8 mouse cellular contexts compared by ENCODE assay signal in genomic region chr8:95951794-95952193, GRCm38 (mm10).
A peak's percentile ranks its signal among the peaks of the same experiment; 100 is the strongest.
DNase-seq lines count a peak whose midpoint lies in the region; ATAC-seq and TF ChIP-seq lines count a peak whose summit lies in the region.

No protein-coding gene starts in this region.

- H3K9me3 ChIP-seq in forebrain, postnatal 0 days (ENCODE audit: low read length): no peaks in the 10 kb centered on the region
- no peaks in the 10 kb centered on the region for H3K9me3 ChIP-seq in hindbrain, embryonic 10.5 days
- H3K9me3 ChIP-seq in lung, embryonic 14.5 days (ENCODE audit: low read depth, low read length): no peaks in the 10 kb centered on the region

- peak; percentile 89 for ATAC-seq in forebrain, postnatal 0 days
- peak; percentile 89 for ATAC-seq in lung, embryonic 14.5 days (ENCODE audit: insufficient read depth)

- H3K9ac ChIP-seq in forebrain, postnatal 0 days: 0 out of 2 replicates have a peak overlapping the region, but pooled peaks have one; percentile 32
- no peak overlapping the region; the same call in 1 of the 2 replicates for H3K9ac ChIP-seq in lung, embryonic 14.5 days

- no peak overlapping the region for H3K27ac ChIP-seq in forebrain, postnatal 0 days (ENCODE audit: low read depth, low read length)
- H3K27ac ChIP-seq in hindbrain, embryonic 10.5 days: peak overlapping the region; percentile 75
- no peak overlapping the region for H3K27ac ChIP-seq in lung, embryonic 14.5 days (ENCODE audit: low read depth)

- no peaks in the 10 kb centered on the region for H3K4me1 ChIP-seq in forebrain, postnatal 0 days (ENCODE audit: insufficient read depth)
- peaks cover 8% of the 10 kb centered on the region; the same call in 1 of the 2 replicates for H3K4me1 ChIP-seq in hindbrain, embryonic 10.5 days (replicated peaks)
- H3K4me1 ChIP-seq in lung, embryonic 14.5 days (ENCODE audit: insufficient read depth): no peaks in the 10 kb centered on the region

- WGBS in forebrain, postnatal 0 days: 2% methylated on average over 17 of the region's 17 CpGs
- under 1% methylated on average over 17 of the region's 17 CpGs for WGBS in hindbrain, embryonic 10.5 days
- 3% methylated on average over 17 of the region's 17 CpGs for WGBS in lung, embryonic 14.5 days

- H3K4me2 ChIP-seq in forebrain, postnatal 0 days (ENCODE audit: low read depth): peak overlapping the region; percentile 50
- H3K4me2 ChIP-seq in lung, embryonic 14.5 days: peak overlapping the region; percentile 54

- peak overlapping the region; percentile 33 for H3K4me3 ChIP-seq in forebrain, postnatal 0 days (ENCODE audit: low read depth, low read length)
- H3K4me3 ChIP-seq in hindbrain, embryonic 10.5 days: peak overlapping the region; percentile 43
- H3K4me3 ChIP-seq in lung, embryonic 14.5 days (ENCODE audit: low read depth, low read length): peak overlapping the region; percentile 24; the same call in 1 of the 2 replicates

- TF ChIP-seq CTCF in forebrain, postnatal 0 days (IDR thresholded peaks at IDR 0.05; ENCODE audit: low read depth): peak; percentile 85
- peak; percentile 84 for TF ChIP-seq CTCF in lung, embryonic 14.5 days (IDR thresholded peaks at IDR 0.05; ENCODE audit: low read depth)

- H3K27me3 ChIP-seq in forebrain, postnatal 0 days (ENCODE audit: insufficient read depth, low read length): no peaks in the 10 kb centered on the region
- H3K27me3 ChIP-seq in hindbrain, embryonic 10.5 days (ENCODE audit: insufficient read depth, poor library complexity, severe bottlenecking): peaks cover 11% of the 10 kb centered on the region; the same call in 1 of the 2 replicates
- H3K27me3 ChIP-seq in lung, embryonic 14.5 days (ENCODE audit: insufficient read depth, low read length): no peaks in the 10 kb centered on the region

- peak; percentile 83 for DNase-seq in NIH3T3 (ENCODE audit: low read depth)
- peak; percentile 38 to 57 for DNase-seq in cerebellum, adult 18-20 months
- peak; percentile 91 for DNase-seq in forebrain, postnatal 0 days
- peak; percentile 85 for DNase-seq in hindbrain, embryonic 10.5 days (ENCODE audit: low spot score)
- DNase-seq in layer of hippocampus, adult 9-10 months (ENCODE audit: low spot score): peak; percentile 11
- peak; percentile 93 for DNase-seq in lung, embryonic 14.5 days
- peak; percentile 69 for DNase-seq in ovary, postnatal 36 days (ENCODE audit: low spot score)
- peak; percentile 25 to 69 for DNase-seq in urinary bladder, postnatal 4 days (ENCODE audit: low spot score in 2 of 2)

- no peaks in the 10 kb centered on the region for H3K36me3 ChIP-seq in forebrain, postnatal 0 days (ENCODE audit: insufficient read depth)
- no peaks in the 10 kb centered on the region for H3K36me3 ChIP-seq in hindbrain, embryonic 10.5 days
- no peaks in the 10 kb centered on the region for H3K36me3 ChIP-seq in lung, embryonic 14.5 days (ENCODE audit: insufficient read depth)

Comparison
In these comparisons a context has a peak if more than half of its experiments do, and no peak if none do; other contexts are left out.
1. DNase-seq: peak in every context shown above with its lines; median percentile 93 in lung, embryonic 14.5 days; 91 in forebrain, postnatal 0 days; 85 in hindbrain, embryonic 10.5 days; 83 in NIH3T3; 69 in ovary, postnatal 36 days; 48 in cerebellum, adult 18-20 months; 47 in urinary bladder, postnatal 4 days; 11 in layer of hippocampus, adult 9-10 months.